Mouse (Mus musculus) left cerebral cortex, postnatal 10 days (tissue): ENCODE data around the gene Six4. TPM values are rescaled to one million over a fixed set of nuclear protein-coding genes. Genes with fewer than 3 reads are reported as not detected.

Experiments
- total RNA-seq, 2 experiments: library from RNA; stranded (reverse); gene quantifications; 2 replicates each; pipeline ENCODE4 v1.2.3; 2021

Gene Six4
- total RNA-seq, 2 experiments from 2014 or later = 0.26 TPM

Other genes starting within 250 kb of the Six4 start
- gene Six6, start 173.6 kb downstream of the Six4 start, total RNA-seq = not detected
- 1 to 10 TPM; 7.6 to 9.0 TPM for gene 4930447C04Rik, start 172.7 kb downstream of the Six4 start, total RNA-seq
- gene Six1, start 59.6 kb downstream of the Six4 start, total RNA-seq = under 1 TPM; 0.15 to 0.26 TPM
- gene Mnat1, start 10.3 kb upstream of the Six4 start, total RNA-seq = 10 to 100 TPM; 17.9 to 18.5 TPM
- 10 to 100 TPM; 12.7 to 13.9 TPM for gene Trmt5, start 173.3 kb upstream of the Six4 start, total RNA-seq
- 10 to 100 TPM; 13.3 to 15.2 TPM for gene Slc38a6, start 173.3 kb upstream of the Six4 start, total RNA-seq